Mouse (Mus musculus) brain, embryonic 18.5 days (tissue): ENCODE measurements around the gene Cep164.
"Not testable (repeated sequence)": the region's sequence is repeated elsewhere in the genome, so short reads cannot be mapped to it uniquely, and the experiment has no call there.

Experiments used
- DNase-seq: peaks from one replicate; pipeline ENCODE4 v3.0.0-alpha.2; 2012; ENCODE audit warnings: low read depth, low spot score

Gene Cep164

GRCm38 (mm10) chr9:45828291-45828963, at the start of gene Cep164:
Gene Cep164 (minus strand): TSS chr9:45828691.
- peak; percentile 86 for DNase-seq

DNA sequence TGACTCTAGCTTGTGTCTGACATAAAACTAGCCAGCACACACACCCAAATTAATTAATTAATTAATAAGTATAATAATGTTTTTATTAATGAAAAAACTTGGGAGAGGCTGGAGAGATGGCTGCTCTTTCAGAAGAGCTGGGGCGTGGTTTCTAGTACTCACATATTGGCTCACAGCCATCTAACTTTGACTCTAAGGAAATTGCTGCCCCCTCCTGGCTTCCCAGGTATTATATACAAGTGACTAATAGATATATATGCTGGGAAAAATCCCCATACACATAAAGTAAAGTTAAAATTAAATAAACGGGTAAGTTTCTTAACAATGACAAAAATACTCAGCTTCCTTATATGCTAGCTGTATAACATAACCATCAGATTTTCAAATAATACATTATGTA, 49.4 kb upstream of the Cep164 start:
- no peak for DNase-seq

- no peak for DNase-seq
Observed at GRCm38 (mm10) chr9:45870265-45870664, 41.8 kb upstream of the Cep164 start.

- DNase-seq: no peak
Observed at GRCm38 (mm10) chr9:45869181-45869580, 40.7 kb upstream of the Cep164 start.

GRCm38 (mm10) chr9:45861813-45862212, 33.3 kb upstream of the Cep164 start:
- no peak for DNase-seq

GRCm38 (mm10) chr9:45859364-45859763, 30.9 kb upstream of the Cep164 start:
- no peak for DNase-seq

GRCm38 (mm10) chr9:45854136-45854535, 25.6 kb upstream of the Cep164 start:
- no peak for DNase-seq

- no peak for DNase-seq
Observed at GRCm38 (mm10) chr9:45853695-45854094, 25.2 kb upstream of the Cep164 start.

GRCm38 (mm10) chr9:45851776-45852175, 23.3 kb upstream of the Cep164 start:
- DNase-seq: no peak

- DNase-seq: no peak
Observed at GRCm38 (mm10) chr9:45851330-45851729, 22.8 kb upstream of the Cep164 start.

- DNase-seq: no peak
Observed at GRCm38 (mm10) chr9:45850528-45851155, 22.2 kb upstream of the Cep164 start.

DNA sequence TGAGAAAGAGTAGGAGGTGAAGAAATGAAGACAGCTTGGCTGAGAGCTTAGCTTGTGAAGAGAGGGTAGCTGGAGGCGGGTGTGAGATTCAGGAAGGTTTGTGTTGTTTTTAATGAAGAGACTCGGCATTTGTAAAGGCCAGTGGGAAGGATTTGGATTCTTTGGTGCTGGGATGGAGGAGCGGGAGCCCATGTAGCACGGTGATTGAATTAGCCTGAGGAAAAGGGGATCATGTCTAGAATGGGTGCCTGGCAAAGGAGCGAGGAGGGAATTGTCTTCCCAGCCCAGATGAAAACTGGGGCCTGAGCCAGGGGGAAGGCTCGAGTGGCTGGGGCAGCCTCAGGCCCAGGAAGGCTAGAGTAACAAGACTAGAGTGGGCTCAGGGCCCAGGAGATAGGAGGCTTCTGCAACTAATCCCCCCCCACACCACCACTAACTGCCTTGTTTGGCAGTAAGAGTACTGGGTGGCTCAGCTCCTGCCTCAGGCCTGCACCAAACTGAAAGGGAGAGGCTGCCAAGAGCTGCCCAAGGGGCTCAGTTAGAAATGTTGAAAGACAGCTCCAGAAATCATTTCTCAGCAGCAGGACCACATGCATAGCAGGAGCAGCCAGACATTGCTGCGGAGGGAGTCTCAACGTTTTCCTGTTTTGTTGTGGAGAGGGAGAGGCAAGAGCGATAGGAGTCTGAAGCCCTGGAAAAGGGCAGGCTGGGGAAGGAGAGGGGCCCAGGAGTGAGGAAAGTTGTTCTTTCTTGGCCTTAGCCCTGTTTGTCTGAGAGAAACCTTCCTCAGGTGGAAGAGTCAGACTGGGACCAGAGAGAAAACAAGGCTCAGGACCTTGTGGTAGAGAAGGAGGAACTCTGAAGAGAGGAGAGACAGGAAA, 21.3 kb upstream of the Cep164 start:
- no peak for DNase-seq

GRCm38 (mm10) chr9:45846891-45847460, 18.5 kb upstream of the Cep164 start:
- DNase-seq: no peak

- DNase-seq: not testable (repeated sequence)
Observed at GRCm38 (mm10) chr9:45846176-45846575, 17.7 kb upstream of the Cep164 start.

GRCm38 (mm10) chr9:45845541-45845940, 17.1 kb upstream of the Cep164 start:
- no peak for DNase-seq

- DNase-seq: no peak
Observed at GRCm38 (mm10) chr9:45843780-45844179, 15.3 kb upstream of the Cep164 start.

DNA sequence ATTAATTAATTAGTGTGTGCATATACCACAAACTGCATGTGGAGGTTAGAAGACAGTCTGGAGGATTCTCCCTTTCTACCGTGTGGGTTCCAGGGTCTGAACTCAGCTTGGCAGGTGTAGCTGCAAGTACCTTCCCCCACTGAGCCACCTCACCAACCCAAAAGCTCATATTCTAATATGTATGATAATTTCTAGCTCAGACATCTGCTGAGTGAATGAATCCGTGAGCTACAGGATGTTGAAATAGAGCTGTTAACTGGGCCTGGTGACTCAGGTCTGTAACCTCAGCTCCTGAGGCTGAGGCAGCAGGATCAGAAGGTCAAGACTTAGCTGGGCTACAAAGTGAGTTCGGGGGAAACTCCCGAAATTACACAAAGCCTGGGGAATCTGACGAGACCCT, 14.5 kb upstream of the Cep164 start:
- no peak for DNase-seq

DNA sequence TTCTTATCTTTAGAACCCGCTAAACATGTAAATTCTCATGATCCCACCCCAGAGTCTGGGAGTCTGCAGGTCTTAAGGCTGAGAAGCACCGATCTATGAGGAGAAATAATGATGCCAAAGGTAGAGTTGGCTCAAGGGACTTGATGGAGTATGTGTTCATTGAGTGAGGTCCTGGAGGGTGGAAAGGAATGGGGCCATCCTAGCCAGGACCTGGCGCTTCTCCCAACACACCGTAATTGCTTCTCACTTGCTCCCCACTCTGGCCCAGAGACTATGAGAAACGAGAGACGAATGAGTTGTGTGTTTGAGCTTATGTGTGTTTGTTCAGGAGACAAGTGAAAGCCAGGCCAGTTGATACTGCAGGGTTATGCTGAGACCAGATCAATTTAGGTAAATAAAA, 13.0 kb upstream of the Cep164 start:
- DNase-seq: no peak

- DNase-seq: no peak
Observed at GRCm38 (mm10) chr9:45840331-45840730, 11.8 kb upstream of the Cep164 start.

- no peak for DNase-seq
Observed at GRCm38 (mm10) chr9:45839982-45840300, 11.4 kb upstream of the Cep164 start.

- DNase-seq: no peak
Observed at GRCm38 (mm10) chr9:45839139-45839981, 10.9 kb upstream of the Cep164 start.
